Mouse (Mus musculus): ENCODE measurements around the gene 2310011J03Rik.

2310011J03Rik gene

GRCm38 (mm10) chr10:80341491-80342304 is 21.4 kb upstream of the 2310011J03Rik start:
- no peak for DNase-seq (ENCODE audit: low spot score)

DNA sequence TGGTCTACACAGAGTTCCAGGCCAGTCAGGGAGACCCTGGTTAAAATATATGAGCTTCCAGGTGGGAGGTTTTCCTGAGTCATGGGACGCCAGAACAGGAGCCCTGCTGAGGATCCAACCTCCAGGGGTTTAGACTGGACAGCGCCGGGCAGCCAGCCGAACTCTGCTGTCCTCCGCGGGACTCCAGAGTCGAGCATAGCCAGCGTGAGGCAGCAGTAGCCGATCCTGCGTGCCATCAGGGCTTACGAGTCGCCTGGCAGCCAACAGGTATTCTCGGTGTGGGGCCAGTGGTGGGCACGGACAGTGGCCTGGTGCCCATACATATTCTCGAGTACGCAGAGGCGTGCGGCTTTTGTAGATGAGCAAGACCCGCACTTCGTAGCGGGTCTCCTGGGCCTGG is 20.7 kb upstream of the 2310011J03Rik start:
- no peak for DNase-seq (ENCODE audit: low spot score)

DNA sequence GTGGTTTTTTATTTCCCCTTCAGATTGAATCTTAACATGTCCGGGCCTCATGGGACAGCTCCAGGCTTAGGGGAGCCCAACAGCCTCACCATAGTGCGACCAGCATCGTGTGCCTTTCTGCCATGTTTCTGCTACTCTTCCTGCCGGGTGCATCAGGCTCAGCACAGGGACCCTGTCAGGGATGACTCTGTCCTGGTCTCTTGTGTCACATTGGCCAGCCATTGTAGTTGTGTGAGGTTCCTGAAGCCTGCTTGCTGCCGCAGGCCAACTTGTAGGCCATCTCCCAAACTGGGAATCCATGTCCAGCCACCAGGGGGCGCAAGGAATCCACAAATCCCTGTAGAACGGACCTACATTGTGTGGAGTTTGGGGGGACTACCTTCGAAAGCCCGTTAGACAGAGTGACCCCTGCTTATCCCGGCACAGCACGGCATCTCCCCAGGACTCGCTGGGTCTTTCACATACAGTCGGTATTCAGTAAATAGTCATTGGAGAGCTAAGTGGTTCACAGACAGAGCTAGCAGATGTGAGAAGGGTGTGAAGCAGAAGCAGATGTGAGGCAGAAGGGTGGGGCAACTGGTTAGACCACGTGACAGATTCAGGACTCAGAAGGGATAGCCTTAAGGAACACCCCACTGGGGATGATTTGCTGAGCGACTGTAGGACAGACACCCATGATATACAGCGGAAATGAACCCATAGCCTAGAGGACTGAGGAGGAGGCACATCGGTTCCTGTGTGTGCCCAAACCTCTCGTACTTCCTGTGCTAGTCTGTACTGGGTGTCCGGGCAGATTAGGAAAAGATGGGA is 19.8 kb upstream of the 2310011J03Rik start:
- DNase-seq (ENCODE audit: low spot score): peak; percentile 74

GRCm38 (mm10) chr10:80336263-80336662 is 15.9 kb upstream of the 2310011J03Rik start:
- no peak for DNase-seq (ENCODE audit: low spot score)

DNA sequence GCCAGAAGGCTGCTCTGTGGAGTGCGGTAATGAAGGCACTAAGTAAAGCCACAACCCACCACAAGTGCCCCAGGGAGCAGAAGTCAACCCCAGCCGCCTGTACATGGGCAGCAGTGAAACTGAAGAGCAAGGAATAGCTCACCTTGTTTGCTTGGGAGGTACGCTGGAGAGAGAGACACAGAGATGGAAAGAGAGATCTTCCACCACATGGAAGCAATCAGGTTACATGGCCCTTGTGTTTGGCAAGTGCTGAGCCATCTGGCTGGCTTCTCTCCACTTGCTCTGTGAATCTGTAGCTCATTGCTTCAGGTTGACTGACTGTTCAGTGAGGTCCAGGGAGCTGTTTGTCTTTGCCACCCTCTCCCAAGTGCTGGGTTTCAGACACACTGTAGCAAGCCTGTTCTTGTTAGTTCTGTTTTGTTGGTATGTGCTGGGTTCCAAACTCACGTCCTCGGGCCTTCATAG is 12.2 kb upstream of the 2310011J03Rik start:
- no peak for DNase-seq (ENCODE audit: low spot score)

- no peak for DNase-seq (ENCODE audit: low spot score)
Measured at GRCm38 (mm10) chr10:80331636-80332524, 11.5 kb upstream of the 2310011J03Rik start.

- DNase-seq (ENCODE audit: low spot score): no peak
Measured at GRCm38 (mm10) chr10:80330888-80331287, 10.6 kb upstream of the 2310011J03Rik start.

DNA sequence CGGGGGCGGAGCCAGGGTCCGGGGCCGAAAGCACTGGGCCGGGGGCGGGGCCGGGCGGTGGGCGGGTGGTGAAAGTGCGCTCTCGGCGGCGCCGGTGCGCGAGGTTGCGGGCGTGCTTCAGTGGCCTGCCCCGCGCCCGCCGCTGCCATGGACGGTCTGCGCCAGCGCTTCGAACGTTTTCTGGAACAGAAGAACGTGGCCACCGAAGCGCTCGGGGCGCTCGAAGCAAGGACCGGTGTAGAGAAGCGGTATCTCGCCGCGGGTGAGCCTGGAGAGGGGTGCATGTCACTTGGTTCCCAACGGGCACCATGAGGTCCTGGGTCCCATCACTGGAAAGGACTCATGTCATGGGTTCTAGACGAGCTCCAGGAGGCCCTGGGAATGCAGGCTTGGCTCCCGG is 9.7 kb upstream of the 2310011J03Rik start:
- DNase-seq (ENCODE audit: low spot score): no peak

DNA sequence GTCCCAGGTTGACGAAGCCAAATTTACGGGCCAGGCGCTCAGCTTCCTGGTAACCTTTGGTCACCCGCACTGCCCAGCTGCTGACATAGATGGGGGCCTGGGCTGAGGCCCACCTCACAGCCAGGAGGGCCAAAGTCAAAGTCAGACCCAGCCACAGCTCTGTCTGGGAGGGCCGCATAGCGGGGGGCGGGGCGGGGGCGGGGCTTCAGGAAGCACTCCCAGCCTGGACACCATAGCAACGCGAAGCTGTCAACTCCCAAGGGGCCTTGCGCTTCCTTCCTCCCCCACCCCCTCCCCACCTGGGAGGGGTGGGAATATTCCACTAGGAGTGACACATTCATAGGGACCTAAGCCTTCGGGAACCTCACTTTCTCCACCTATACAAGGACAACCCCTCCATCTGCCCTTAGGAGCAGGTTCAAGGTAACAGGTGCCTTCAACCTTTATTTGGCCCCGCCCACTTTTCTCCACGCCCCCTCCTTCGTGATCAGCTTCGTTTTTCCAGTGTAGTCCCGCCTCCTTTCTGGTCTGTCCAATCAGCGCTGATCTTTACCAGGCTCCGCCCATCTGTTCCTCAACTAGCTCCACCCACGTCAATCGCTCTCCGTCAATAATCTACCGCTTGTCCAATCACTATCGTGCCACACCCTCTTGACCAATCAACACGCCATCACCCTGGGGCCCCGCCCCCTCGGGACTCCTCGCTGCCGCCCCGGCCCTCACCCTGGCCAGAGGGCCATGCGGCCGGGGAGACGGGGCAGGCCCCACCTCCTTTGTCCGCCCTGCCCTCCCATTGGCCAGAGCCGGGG is 9.1 kb upstream of the 2310011J03Rik start, which contains the start of the genes Pcsk4 and Reep6:
Gene Pcsk4 (minus strand): TSS at position 226 of the 809 bp plus-strand sequence.
Gene Reep6 (plus strand): TSS at position 681 of the 809 bp plus-strand sequence.
- DNase-seq (ENCODE audit: low spot score): peak; percentile 94

- DNase-seq (ENCODE audit: low spot score): no peak
Measured at GRCm38 (mm10) chr10:80325045-80325444, 4.7 kb upstream of the 2310011J03Rik start.

DNA sequence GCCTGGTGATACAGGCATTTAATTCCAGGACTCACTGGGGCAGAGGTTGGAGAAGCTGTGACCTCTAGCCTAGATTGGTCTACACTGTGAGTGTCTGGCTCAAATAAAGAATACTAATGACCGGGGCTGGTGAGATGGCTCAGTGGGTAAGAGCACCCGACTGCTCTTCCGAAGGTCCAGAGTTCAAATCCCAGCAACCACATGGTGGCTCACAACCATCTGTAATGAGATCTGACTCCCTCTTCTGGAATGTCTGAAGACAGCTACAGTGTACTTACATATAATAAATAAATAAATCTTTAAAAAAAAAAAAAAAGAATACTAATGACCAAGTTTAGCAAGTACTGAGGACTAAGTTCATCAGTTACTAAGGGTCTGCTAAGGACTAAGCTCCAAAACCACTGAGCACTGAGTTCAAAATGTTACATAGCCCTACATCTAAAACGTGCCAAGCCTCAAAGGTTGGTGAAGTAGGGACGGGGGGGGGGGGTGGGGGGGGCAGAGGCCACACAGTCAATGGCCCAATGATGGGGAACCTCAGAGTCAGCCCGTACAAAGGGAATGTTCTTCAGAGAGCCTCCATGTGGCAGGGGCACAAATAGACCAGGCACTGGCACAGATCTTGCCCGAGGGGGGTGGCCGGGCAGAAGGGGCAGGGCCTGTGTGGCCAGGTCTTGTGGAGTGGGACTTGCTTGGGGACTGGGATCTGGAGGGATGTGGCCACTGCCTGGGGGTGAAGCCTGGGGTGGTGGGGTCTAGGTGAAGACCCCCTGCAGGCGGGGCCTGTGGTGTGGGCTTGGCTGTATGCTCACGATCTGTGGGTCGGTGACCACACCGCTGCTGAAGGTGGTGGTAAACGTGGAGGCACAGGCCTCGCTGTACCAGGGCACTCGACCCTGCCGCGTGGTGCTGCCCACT is 4.0 kb upstream of the 2310011J03Rik start:
- no peak for DNase-seq (ENCODE audit: low spot score)

- no peak for DNase-seq (ENCODE audit: low spot score)
Measured at GRCm38 (mm10) chr10:80323261-80324119, 3.2 kb upstream of the 2310011J03Rik start.

DNA sequence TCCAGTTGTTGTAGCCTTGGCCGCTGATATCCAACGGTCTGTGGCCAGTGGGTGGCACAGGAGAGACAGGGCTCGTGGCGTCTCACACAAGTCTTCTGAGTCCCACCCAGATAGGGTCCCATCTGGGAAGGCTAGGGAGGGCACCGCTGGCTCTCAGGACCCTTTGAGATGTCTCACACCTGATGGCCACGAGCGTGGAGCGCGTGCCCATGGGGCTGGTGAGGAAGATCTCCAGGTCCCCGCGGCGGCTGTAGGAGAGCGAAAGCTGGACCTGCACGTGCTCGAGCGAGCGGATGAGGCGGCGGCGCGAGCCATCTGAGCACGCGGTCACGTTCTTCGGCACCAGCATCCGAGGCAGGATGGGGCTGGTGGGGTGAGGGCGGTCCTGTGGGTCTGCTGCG is 2.5 kb upstream of the 2310011J03Rik start:
- DNase-seq (ENCODE audit: low spot score): no peak

DNA sequence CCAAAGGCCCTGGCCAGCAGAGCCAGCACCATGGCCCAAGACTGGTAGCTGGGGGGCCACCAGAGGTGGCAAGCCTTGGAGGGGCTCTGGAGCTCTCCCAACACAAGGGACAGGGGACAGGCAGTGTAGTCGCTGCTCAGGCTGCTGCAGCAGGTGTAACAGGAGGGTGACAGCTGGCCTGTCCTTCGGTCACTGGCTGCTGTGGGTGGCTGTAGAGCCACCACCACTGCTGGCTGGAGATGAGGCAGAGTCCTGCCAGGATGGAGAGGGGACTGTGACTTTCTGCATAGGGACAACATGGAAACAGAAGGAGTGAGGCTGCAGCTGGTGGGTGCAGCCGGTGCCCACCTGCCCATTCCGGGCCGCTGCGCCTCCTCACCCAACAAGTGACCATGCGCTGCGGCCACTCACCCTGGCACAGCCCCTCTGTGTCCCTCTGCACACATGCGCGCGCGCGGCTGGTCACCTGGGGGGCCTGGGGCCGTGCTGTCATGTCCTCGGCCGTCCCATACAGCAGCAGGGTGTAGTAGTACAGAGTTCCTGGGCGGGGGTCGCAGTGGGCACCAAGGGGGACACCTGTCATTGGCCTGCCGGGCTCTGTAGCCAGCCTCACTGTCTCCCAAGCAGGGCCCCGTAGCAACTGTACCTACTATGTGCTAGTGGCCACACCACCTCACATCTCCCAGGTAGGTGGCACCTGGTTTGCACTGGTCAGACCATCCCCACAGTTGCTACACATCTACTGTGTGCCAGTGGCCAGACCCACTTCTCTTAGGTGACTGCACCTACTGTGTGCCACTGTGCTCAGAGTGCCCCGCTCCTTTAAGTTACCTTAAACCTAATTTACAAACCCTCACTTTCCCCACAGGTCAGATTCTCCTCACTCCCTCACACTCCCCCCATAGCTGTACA is 1.6 kb upstream of the 2310011J03Rik start:
- no peak for DNase-seq (ENCODE audit: low spot score)

- DNase-seq (ENCODE audit: low spot score): no peak
Measured at GRCm38 (mm10) chr10:80321014-80321669, 805 bp upstream of the 2310011J03Rik start.

DNA sequence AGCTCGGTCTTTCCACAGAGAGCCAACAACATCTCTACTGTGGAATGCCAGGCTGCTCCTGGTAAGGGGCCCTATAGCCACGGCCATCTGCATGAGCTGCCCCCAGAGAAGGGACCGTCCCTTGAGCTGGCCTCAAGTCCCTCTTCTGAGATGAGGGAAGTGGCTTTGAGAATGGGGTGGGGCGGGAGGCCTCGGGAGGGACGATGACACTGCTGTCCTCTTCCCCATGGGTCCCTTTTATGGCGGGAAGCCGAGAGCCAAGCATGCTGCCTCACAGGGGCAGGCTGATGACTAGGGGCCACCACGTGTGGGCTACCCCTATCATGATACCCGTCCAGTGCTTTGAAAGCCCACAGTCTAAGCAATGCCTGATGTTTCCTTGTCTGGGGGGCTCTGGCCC is 3.3 kb downstream of the 2310011J03Rik start:
- DNase-seq (ENCODE audit: low spot score): no peak

- no peak for DNase-seq (ENCODE audit: low spot score)
Measured at GRCm38 (mm10) chr10:80316359-80316781, 4.0 kb downstream of the 2310011J03Rik start.
